Mouse (Mus musculus): ENCODE measurements around the gene Rbm4.

Gene Rbm4

DNA sequence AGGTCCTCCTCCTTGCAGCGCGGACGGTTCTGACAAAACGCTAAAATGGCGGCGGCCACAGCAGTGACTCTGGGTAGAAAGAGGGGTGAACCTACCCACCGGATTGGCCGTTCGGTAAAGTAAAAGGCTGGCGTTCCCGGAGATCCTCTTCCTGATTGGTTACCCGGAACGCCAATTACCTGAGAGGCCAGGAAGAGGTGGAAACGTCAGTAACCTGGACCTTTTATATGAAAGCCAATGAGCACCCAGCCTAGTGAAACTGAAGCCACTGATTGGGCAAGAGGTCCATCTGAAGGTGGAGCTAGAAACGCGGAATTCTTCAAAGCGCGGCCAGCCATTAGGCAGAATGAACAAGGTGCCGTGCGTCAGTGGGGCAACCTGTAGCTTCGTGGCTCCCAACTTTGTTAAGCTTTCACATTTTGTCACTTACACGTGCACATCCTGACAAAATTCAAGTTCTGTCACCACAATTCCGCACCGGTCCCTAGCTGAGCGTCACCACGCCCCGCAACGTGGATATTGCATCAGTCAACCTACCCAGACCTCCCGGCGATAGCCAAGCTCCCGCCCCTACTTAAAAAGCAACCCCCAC is at the start of gene Rbm4:
TSS of gene Rbm4 (minus strand) at position 71 of the 592 bp plus-strand sequence.
- peak; percentile 99 for DNase-seq (ENCODE audit: low read depth, low spot score)

DNA sequence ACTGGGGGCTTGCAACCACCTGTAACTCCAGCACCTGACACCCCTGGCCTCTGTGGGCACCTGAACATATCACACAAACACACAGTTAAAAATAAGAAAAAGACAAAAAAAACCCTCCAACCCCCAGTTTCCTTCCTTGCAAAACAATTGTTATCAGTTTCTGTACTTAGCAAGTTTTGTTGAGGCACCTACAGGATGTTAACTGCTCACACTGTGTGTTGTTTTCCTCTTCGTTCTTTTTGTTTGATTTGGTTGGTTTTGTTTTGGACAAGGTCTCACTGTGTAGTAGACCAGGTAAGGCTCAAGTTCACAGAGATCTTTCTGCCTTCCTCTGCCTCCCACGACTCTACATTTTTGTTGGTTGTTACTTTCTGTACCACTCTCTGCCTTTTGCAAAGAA is 48.9 kb upstream of the Rbm4 start:
- DNase-seq (ENCODE audit: low read depth, low spot score), result peak; percentile 15

DNA sequence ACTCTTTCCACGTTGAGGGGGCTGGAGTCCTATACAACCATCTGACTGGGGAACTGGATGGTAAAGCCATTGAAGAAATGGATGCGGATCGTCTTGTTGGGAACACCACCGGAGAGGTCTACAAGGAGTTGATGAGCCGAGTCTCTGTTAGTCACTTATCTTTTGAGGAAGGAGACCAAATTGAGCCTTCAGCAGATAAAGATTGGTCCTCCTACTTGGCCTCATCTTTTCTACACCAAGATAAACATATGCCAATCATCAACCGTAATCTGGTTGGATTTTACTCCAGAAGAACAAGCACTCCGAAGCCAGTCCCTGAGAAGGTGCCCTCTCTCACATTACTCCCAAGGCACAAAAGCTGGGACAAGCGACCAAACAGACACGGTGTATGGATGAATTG is 47.1 kb upstream of the Rbm4 start:
- DNase-seq (ENCODE audit: low read depth, low spot score), result no peak

DNA sequence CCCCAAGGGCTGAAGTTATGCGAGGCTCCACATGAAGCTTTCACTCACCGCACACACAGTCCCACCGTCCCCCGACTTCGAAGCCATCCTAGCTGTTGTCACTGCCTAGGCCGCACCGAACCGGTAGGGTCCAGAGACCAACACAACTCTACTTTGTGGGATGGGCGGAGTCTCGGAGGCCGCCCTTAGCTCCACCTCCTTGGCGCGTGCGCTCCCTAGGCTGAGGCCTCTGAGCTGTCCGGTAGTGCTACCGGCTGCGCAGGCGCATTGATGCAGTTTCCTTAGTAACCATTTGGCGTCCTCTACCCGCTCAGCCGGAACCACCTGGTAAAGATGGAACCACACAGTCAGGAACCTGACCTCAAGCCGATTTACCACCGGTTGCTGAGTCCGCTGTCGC is 45.4 kb upstream of the Rbm4 start, which contains the start of the genes Ccs and Ccdc87:
TSS of gene Ccs (minus strand) at position 184 of the 400 bp plus-strand sequence.
TSS of gene Ccdc87 (plus strand) at position 218 of the 400 bp plus-strand sequence.
- peak; percentile 94 for DNase-seq (ENCODE audit: low read depth, low spot score)

DNA sequence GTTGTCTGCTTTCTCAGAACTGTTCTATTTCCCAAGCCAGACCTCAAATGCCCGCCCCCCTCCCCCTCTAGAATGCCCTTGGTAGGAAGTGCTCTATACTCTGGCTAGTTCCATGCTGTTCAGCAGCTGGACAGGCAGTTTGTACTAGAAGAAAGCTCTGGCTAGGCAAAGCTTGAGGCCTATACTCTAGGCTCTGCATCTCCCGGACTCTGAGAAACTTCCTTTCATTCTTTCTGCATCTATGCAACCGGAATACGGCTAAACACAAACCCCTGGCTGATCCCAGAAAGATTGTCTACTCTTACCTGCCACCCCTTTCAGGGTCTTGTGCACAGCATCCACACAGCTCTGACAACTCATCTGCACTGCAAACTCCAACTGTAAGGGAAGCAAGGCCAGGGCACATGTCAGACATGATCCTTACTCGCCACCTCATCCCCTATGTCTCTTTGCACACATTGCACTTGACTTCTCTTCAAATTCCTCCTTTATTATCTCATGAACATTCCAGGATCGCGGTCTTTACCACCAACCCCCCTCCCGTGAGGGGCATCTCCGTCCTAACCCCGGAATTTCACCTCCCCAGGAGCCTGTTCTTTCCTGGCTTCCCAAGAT is 44.9 kb upstream of the Rbm4 start:
- peak; percentile 29 for DNase-seq (ENCODE audit: low read depth, low spot score)

DNA sequence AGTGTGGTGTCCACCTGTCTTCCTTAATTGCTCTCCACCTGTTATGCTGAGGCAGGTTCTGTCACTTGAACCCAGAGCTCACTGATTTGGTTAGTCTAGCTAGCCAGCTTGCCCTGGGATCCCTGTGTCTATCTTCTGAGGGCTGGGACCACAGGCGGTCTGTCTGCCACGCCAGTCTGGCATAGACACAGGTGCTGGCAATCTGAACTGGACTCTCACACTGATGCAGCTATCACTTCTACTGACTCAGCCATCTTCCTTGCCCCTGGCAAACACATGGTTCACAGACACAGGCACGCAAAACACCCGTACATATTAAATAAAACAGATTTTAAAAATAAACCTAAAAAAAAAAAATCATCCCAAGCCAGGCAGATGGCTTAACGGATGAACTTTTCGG is 43.3 kb upstream of the Rbm4 start:
- DNase-seq (ENCODE audit: low read depth, low spot score), result no peak

DNA sequence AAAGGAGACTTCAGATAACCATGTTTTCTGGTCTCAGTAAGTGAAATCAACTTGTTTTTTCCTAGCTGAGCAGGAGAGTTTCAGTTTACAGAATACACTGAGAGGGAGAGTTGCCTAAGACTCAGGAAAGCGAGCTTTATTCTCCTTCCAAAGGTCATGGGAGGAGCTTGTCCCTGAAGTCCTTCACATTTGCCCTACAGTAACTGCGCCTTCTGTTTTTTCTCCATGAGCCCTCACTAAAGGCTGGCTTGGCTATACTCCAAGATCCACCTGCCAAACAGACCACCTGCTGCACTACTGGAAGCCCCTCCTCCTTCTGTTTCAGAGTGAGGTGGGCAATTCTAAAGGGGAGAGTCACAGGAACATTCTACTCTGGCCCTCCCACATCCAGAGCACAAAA is 42.4 kb upstream of the Rbm4 start:
- no peak for DNase-seq (ENCODE audit: low read depth, low spot score)

DNA sequence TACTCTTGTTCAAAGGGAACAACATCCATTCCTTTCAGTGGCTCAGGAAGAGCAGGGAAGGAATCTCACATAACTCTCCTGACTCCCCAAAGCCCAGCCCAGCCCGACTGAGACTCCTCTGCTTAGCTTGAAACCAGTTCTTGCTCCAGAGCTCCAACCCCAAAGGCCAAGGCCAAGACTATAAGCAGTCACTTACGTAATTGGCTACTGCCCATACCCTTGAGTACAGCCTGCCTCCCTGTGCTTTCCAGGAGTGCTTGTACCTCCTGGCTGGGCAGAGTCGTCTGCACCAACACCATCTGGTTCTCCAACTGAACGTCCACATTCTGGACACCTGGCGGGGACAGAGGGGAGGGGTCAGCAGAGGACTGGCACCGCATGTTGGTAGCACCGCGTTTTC is 40.3 kb upstream of the Rbm4 start:
- no peak for DNase-seq (ENCODE audit: low read depth, low spot score)

DNA sequence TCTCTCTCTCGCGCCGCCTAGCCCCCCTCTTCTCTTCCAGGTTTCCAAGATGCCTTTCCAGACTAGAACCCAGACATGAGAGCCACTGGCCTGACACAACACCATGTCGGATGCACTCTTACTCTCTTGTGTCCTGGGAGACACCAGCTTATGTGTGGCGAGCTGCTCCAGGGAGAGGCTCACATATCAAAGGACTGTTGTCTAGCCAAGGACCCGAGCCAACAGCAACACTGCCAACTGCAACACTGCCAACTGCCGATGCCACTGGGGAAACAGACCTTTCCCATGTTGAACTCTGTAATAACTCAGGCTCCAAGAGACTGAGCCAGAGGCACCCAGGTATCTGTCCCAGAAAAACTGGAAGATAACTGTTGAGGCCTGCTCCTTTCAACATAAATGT is 35.5 kb upstream of the Rbm4 start:
- no peak for DNase-seq (ENCODE audit: low read depth, low spot score)

DNA sequence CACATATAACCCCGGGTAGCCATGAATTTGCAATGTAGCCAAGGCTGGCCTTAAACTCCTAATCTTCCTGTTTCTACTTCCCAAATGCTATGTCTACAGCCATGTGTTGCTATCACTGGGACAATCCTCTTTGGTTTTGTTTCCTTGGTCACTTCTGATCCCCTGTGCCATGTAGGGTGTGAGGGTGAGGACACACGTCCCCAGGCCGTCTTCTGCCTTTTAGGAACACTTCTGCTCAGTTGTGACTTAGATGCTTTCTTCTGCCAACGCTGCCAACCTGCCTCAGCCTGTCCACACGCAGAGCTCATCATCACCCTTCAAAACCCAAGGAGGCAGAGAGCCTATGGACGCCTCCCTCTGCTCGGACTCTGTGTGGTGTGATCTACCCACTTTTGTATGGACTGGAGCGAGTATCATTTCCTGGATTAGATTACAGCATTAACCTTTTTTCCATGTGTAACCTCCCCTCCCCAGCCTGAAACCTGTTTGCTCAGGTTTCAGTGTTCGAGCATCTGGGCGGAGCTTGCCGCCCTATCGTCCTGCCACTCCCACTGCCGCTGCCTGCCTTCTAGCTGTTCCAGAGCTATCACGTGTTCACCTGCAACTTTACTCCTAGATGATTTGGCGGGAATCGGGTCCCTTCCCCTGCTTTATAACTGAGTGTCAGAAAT is 34.9 kb upstream of the Rbm4 start:
- DNase-seq (ENCODE audit: low read depth, low spot score), result no peak

DNA sequence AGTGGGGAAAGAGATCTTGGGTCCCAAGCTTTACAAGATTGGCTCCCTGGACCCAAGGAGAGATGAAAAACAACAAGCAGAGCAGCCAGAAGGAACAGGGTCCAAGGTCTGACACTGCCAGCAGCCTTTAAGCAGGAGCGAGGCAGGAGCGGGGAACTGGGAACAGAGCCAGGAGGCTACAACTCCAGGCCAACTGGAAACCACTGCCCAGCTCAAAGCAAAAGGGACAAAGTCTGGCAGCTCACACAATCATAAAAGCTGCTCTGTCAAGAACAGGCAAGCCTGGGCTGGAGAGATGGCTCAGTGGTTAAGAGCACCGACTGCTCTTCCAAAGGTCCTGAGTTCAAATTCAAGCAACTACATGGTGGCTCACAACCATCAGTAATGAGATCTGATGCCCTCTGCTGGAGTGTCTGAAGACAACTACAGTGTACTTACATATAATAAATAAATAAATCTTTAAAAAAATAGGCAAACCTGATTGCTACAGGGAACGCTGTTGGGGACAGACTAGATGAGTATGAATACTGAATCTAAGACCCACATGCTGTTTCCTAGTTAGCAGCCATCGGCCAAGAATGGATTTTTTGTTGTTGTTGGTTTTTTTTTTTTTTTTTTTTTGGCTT is 27.1 kb upstream of the Rbm4 start:
- no peak for DNase-seq (ENCODE audit: low read depth, low spot score)

DNA sequence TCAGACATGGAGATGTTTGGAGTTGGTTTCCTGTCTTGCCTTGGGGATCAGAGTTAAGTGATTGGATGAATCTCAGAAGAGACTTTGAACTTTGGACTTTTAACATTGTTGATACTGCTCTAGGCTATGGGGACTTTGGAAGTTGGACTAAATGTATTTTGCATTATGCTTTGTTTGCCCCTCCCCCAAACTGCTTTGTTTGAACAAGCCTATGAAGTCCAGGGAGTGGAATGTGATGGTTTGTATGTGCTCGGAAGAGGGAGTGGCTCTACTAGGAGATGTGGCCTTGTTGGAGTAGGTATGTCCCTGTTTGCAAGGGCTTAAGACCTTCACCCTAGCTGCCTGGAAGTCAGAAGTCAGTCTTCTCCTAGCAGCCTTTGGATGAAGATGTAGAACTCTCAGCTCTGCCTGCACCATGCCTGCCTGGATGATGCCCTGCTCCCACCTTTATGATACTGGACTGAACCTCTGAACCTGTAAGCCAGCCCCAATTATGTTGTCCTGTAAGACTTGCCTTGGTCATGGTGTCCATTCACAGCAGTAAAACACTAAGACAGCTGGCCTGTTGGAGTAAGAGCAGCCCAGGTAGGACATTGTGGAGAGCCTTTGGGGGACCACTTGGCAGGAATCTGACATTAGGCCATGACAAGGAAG is 23.6 kb upstream of the Rbm4 start:
- DNase-seq (ENCODE audit: low read depth, low spot score), result no peak

DNA sequence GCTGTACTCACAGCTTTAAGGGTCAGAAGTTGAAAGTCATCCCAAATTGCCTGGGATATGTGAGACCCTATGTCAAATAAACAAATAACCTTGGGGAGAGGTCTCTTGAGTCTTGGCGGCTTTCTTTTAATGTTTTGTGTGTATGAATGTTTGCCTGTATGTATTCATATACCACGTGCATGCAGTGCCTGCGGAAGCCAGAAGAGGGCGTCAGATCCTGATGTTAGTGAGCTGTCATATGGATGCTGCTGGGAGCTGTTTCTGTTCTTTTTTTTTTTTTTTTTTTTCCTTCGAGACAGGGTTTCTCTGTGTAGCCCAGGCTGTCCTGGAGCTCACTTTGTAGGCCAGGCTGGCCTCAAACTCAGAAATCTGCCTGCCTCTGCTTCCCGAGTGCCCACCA is 19.3 kb upstream of the Rbm4 start:
- peak; percentile 60 for DNase-seq (ENCODE audit: low read depth, low spot score)

DNA sequence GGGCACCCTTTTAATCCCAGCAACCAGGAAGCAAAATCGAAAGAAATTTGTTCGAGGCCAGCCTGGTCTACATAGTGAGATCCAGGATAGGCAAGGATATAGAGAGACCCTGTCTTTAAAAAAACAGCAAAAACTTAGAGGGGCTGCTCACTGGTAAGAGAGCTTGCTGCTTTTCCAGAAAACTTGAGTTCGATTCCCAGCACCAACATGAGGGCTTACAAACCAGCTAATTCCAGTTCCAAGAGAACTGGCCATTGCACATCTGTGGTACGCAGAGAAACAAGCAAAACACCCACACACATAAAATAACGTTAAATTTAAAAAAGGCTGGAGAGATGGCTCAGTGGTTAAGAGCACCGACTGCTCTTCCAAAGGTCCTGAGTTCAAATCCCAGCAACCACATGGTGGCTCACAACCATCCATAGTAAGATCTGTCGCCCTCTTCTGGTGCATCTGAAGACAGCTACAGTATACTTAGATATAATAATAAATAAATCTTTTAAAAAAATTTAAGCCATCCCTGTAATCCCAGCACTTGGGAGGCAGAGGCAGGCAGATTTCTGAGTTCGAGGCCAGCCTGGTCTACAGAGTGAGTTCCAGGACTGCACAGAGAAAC is 18.7 kb upstream of the Rbm4 start:
- peak; percentile 65 for DNase-seq (ENCODE audit: low read depth, low spot score)

DNA sequence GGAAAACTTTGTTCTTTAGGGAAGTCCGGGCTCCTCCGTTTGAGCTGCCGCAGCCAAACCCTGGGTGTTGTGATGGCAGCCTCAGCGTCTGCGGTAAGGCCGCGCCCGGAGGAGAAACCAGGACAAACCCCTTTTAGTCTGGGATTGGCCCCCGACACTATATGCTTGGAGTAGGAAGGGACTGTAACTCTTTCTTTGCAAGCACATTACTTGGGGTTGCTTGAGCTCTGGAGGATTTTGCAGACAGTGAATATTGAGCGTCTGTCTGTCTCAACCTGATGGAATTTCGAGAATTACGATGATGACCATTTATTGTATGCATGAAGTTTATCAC is 18.2 kb upstream of the Rbm4 start:
- no peak for DNase-seq (ENCODE audit: low read depth, low spot score)

DNA sequence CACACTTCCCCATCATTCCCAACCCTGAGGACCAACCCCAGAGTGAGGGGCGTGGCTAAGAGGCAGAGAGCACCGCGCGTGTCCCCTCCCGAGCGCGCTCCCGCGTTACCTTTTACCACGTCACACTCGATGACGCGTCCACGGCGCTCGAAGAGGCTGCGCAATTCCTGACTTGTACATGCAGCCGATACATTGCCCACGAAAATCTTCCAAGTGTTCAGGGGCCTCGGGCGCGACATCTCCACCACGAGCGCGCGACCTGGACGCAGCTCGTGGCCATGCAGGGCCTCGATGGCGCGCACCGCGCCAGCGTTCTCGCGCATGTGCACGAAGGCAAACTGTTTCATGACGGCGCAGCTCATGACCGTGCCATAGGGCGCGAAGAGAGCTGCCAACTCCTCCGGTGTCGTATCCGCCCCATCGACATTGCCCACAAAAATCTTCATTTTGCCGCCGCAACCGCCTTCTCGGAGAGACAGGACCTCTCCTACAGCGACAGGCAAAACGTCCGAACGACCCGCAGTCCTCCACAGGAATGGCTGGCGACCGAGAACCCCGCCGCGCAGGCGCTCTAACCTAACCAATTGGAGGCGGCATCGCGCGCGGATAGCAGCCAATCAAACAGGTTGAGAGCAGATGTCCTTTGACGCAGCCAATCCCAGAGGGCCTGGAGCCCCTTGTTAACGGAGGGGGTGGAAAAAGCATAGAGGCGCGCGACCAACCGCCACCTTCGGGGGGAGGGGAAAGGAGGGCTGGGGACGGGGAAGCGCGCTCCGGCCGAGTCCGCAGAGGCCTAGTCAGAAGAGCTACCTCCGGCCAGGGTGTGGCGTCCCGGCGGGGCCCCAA is 17.6 kb upstream of the Rbm4 start, which contains the start of the genes Gm21992 and Rbm14:
TSS of gene Gm21992 (minus strand) at position 550 of the 846 bp plus-strand sequence.
TSS of gene Rbm14 (minus strand) at position 572 of the 846 bp plus-strand sequence.
- peak; percentile 99 for DNase-seq (ENCODE audit: low read depth, low spot score)

DNA sequence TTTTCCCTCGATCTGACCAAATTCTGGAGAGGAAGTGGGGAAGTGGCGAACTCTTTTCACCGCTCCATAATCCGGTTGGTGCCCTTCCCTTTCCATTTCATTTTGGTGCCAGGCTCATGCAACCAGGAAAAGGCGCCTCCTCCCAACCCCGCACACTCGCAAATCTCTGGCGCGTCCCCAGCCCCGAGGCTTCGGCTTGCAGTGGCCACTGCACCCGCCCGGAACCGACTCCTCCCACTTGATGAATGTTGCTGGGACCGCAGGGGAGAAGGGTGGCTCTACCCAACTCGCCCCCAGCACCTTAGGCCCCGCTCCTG is 17.0 kb upstream of the Rbm4 start:
- no peak for DNase-seq (ENCODE audit: low read depth, low spot score)

DNA sequence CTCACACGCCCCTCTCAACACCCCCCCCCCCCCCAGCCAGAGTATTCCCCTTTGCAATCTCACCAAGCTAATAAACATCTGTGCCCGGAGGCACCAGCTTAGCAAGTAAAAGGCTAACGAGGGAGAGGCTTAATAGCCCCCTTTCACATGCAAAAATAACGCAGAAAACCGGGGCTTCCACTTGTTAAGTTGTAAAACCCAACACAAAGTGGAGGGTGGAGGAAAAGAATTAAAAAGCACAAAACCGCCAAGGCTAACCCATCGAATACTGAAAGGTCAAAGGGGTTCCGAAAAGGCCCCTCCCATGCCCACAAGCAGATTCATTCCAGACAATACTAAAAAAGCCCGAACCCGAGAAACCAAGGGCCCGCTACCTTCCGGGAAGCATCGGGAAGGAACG is 16.6 kb upstream of the Rbm4 start:
- peak; percentile 19 for DNase-seq (ENCODE audit: low read depth, low spot score)

DNA sequence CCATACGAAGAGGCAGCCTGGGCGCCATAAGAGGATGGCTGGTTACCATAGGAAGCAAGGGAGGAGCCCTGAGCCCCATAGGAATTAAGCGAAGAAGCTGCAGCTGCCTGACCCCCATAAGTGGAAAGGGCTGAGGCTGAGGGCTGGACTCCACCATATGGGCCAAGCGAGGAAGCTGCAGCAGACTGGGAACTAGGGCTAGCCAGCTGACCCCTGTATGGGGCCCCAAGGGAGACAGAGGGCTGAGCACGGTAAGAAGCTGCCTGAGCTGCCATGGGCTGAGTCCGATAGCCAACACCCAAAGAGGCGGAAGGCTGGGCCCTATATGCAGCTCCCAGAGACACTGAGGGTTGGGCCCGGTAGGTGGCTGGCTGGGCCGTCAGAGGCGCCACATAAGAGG is 9.6 kb upstream of the Rbm4 start:
- no peak for DNase-seq (ENCODE audit: low read depth, low spot score)

DNA sequence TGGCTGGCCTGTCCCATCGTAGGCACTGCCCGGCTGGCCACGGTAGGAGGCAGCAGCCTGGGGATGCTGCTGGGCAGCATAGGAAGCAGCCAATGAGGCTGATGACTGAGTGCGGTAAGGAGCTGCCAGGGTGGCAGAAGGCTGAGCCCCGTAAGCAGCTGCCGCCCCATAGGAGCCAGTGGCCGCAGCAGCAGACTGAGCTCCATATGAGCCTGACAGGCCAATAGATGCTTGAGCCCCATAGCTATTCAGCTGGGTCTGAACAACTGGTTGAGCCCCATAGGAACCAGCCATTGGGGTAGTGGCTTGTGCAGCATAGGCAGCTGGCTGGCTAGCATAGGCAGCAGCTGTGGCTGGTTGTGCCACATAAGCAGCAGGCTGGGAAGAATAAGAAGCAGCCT is 9.0 kb upstream of the Rbm4 start:
- DNase-seq (ENCODE audit: low read depth, low spot score), result no peak

DNA sequence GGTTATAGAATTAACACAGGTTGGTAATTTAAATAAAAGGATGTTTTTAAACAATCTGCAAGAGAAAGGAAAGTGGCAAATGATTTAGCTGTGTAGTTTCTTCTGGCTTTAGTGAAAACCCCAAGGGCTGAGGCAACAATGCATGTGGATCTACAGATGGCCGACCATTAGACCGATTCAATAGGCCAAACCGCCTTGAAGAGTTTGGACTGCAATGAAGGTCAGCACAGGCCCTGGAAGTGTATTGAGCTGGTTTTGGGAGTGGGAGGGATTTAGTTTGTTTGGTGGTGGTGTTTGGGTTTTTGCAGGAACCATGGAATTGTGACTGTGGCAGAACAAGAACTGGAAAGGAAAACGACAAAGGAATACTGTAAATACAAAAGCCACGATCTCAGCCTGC is 5.4 kb upstream of the Rbm4 start:
- DNase-seq (ENCODE audit: low read depth, low spot score), result no peak
